Mouse (Mus musculus): Measurements from ENCODE around the gene Hdgfl2. TPM values are rescaled to one million over a fixed set of nuclear protein-coding genes. Genes with fewer than 3 reads are reported as not detected.
"Not testable (repeated sequence)": the region's sequence is repeated elsewhere in the genome, so short reads cannot be mapped to it uniquely, and the experiment has no call there.

The Hdgfl2 gene
- total and polyA plus RNA-seq, 3 experiments: 35.3 to 93.6 (median 68.9) TPM

- TF ChIP-seq GABPA (IDR thresholded peaks at IDR 0.05; ENCODE audit: insufficient replicate concordance, low read depth, low read length): no peak
- peak; percentile 69 for TF ChIP-seq USF2 (conservative IDR thresholded peaks at IDR 0.05; ENCODE audit: low read depth, low read length)
- TF ChIP-seq RAD21 (IDR thresholded peaks at IDR 0.05; ENCODE audit: low read depth, low read length): no peak
- no peak for TF ChIP-seq ZNF384 (IDR thresholded peaks at IDR 0.05; ENCODE audit: low read depth, low read length)
- TF ChIP-seq TBP (conservative IDR thresholded peaks at IDR 0.05; ENCODE audit: low read depth, low read length): no peak
- TF ChIP-seq ZKSCAN1 (IDR thresholded peaks at IDR 0.05; ENCODE audit: borderline replicate concordance, low read depth, low read length): no peak
- TF ChIP-seq CHD2 (IDR thresholded peaks at IDR 0.05; ENCODE audit: low read length): no peak
Measured at GRCm38 (mm10) chr17:56074827-56075208, 4.6 kb upstream of the Hdgfl2 start, which contains the start of gene Ubxn6 (continued).

- no peak overlapping the region for H3K27ac ChIP-seq (ENCODE audit: insufficient read depth, low read depth)
- in situ Hi-C loops (cut with MboI; ENCODE audit: low pct_ligation_motif_present, low pct_unique_long_range_greater_than_20kb, low sequenced_read_pairs): loop anchor here (5.0 kb wide), 1 partner anchor 35 kb away; the partner anchor contains the start of gene Chaf1a
- H3K9me3 ChIP-seq (replicated peaks; ENCODE audit: low read length): no peaks in the 10 kb centered on the region
- no peak for DNase-seq (ENCODE audit: extremely low read depth)
- dilution Hi-C loops (cut with MboI; ENCODE audit: extremely low pct_ligation_motif_present, extremely low pct_unique_long_range_greater_than_20kb, low sequenced_read_pairs): no loop called here
- H3K79me2 ChIP-seq (replicated peaks; ENCODE audit: control insufficient read depth, extremely low read depth, insufficient read depth, poor library complexity, severe bottlenecking): peaks cover 20% of the 10 kb centered on the region
- no peak overlapping the region for H3K4me2 ChIP-seq (ENCODE audit: insufficient read depth, low read depth, poor library complexity, severe bottlenecking)
- peaks cover 3 to 46% of the 10 kb centered on the region in 2 experiments; a peak in 3 of 4 replicates for H3K4me1 ChIP-seq (ENCODE audit: control insufficient read depth in 1 of 2, insufficient read depth in 2 of 2)
- no peaks in the 10 kb centered on the region for H3K27me3 ChIP-seq (replicated peaks)
- H3K9ac ChIP-seq (ENCODE audit: insufficient read depth, low read depth): no peak overlapping the region
- no peak overlapping the region for H3K4me3 ChIP-seq (replicated peaks in 1 of 3; ENCODE audit: low read depth in 2 of 3, low read length in 2 of 3, poor library complexity in 1 of 3)
- TF ChIP-seq EP300 (IDR thresholded peaks at IDR 0.05; ENCODE audit: low read length) (no peak), CTCF (conservative IDR thresholded peaks at IDR 0.05 in 1 of 2, IDR thresholded peaks at IDR 0.05 in 1 of 2; ENCODE audit: low read depth in 2 of 2, low read length in 2 of 2) (peak in 1 of 2 experiments; percentile 5; a peak in 1 of 4 replicates)
- peaks cover 5 to 18% of the 10 kb centered on the region in 2 experiments for H3K36me3 ChIP-seq (replicated peaks in 1 of 2; ENCODE audit: control insufficient read depth in 1 of 2, insufficient read depth in 1 of 2, low read length in 1 of 2)
Measured at GRCm38 (mm10) chr17:56077523-56077922, 1.9 kb upstream of the Hdgfl2 start.

GRCm38 (mm10) chr17:56078361-56078760 is 1.1 kb upstream of the Hdgfl2 start:
- peaks cover 2 to 18% of the 10 kb centered on the region in 2 experiments for H3K36me3 ChIP-seq (replicated peaks in 1 of 2; ENCODE audit: control insufficient read depth in 1 of 2, insufficient read depth in 1 of 2, low read length in 1 of 2)
- H3K4me2 ChIP-seq (ENCODE audit: insufficient read depth, low read depth, poor library complexity, severe bottlenecking): peak overlapping the region; percentile 34
- DNase-seq (ENCODE audit: extremely low read depth); H3K27ac ChIP-seq (ENCODE audit: insufficient read depth, low read depth); H3K9me3 ChIP-seq (replicated peaks; ENCODE audit: low read length); H3K27me3 ChIP-seq (replicated peaks); dilution Hi-C loops (cut with MboI; ENCODE audit: extremely low pct_ligation_motif_present, extremely low pct_unique_long_range_greater_than_20kb, low sequenced_read_pairs): not testable (repeated sequence)
- H3K4me3 ChIP-seq (replicated peaks in 1 of 3; ENCODE audit: low read depth in 2 of 3, low read length in 2 of 3, poor library complexity in 1 of 3): peak overlapping the region in 2 of 3 experiments; percentile 46 to 50
- H3K9ac ChIP-seq (ENCODE audit: insufficient read depth, low read depth): peak overlapping the region; percentile 42; the same call in 1 of the 2 replicates
- peaks cover 20% of the 10 kb centered on the region for H3K79me2 ChIP-seq (replicated peaks; ENCODE audit: control insufficient read depth, extremely low read depth, insufficient read depth, poor library complexity, severe bottlenecking)
- in situ Hi-C loops (cut with MboI; ENCODE audit: low pct_ligation_motif_present, low pct_unique_long_range_greater_than_20kb, low sequenced_read_pairs): loop anchor here (5.0 kb wide), 1 partner anchor 36 kb away; the partner anchor contains the start of gene Chaf1a
- H3K4me1 ChIP-seq (ENCODE audit: control insufficient read depth in 1 of 2, insufficient read depth in 2 of 2): peaks cover 3 to 52% of the 10 kb centered on the region in 2 experiments; a peak in 3 of 4 replicates

- peak overlapping the region; percentile 89 for H3K9ac ChIP-seq (ENCODE audit: insufficient read depth, low read depth)
- TF ChIP-seq MAZ (IDR thresholded peaks at IDR 0.05; ENCODE audit: low read depth, low read length) (no peak), BHLHE40 (IDR thresholded peaks at IDR 0.05; ENCODE audit: low read depth, low read length) (no peak), E2F4 (IDR thresholded peaks at IDR 0.05; ENCODE audit: insufficient replicate concordance, low read depth, low read length) (no peak), RCOR1 (conservative IDR thresholded peaks at IDR 0.05; ENCODE audit: low read depth, low read length) (no peak), HCFC1 (IDR thresholded peaks at IDR 0.05; ENCODE audit: low read depth, low read length) (no peak), MAFK (IDR thresholded peaks at IDR 0.05; ENCODE audit: insufficient replicate concordance, low read length) (no peak), RAD21 (IDR thresholded peaks at IDR 0.05; ENCODE audit: low read depth, low read length) (no peak)
- peaks cover 20% of the 10 kb centered on the region for H3K79me2 ChIP-seq (replicated peaks; ENCODE audit: control insufficient read depth, extremely low read depth, insufficient read depth, poor library complexity, severe bottlenecking)
- H3K4me1 ChIP-seq (ENCODE audit: control insufficient read depth in 1 of 2, insufficient read depth in 2 of 2): peaks cover 0 to 42% of the 10 kb centered on the region in 2 experiments; a peak in 3 of 4 replicates
- H3K9me3 ChIP-seq (replicated peaks; ENCODE audit: low read length): no peaks in the 10 kb centered on the region
- in situ Hi-C loops (cut with MboI; ENCODE audit: low pct_ligation_motif_present, low pct_unique_long_range_greater_than_20kb, low sequenced_read_pairs) (loop anchor here (5.0 kb wide), 2 partner anchors 37 to 38 kb away; partner anchors contain the start of genes Chaf1a and Plin5), dilution Hi-C loops (cut with MboI; ENCODE audit: extremely low pct_ligation_motif_present, extremely low pct_unique_long_range_greater_than_20kb, low sequenced_read_pairs) (no loop called here)
- H3K27ac ChIP-seq (ENCODE audit: insufficient read depth, low read depth): no peak overlapping the region
- peaks cover 8 to 26% of the 10 kb centered on the region in 2 experiments for H3K36me3 ChIP-seq (replicated peaks in 1 of 2; ENCODE audit: control insufficient read depth in 1 of 2, insufficient read depth in 1 of 2, low read length in 1 of 2)
- H3K27me3 ChIP-seq (replicated peaks): no peaks in the 10 kb centered on the region
- DNase-seq (ENCODE audit: extremely low read depth): no peak
- peak overlapping the region; percentile 49 for H3K4me2 ChIP-seq (ENCODE audit: insufficient read depth, low read depth, poor library complexity, severe bottlenecking)
- peak overlapping the region; percentile 71 to 94 (median 90) for H3K4me3 ChIP-seq (replicated peaks in 1 of 3; ENCODE audit: low read depth in 2 of 3, low read length in 2 of 3, poor library complexity in 1 of 3)
Measured at GRCm38 (mm10) chr17:56079921-56080320, 487 bp downstream of the Hdgfl2 start.
